Mouse (Mus musculus) adipocyte (in vitro differentiated cells): ENCODE results near the gene Cenpi.
A peak's percentile ranks its signal among the peaks of the same experiment; 100 is the strongest.
"Not testable (repeated sequence)": the region's sequence is repeated elsewhere in the genome, so short reads cannot be mapped to it uniquely, and the experiment has no call there.

Experiments used
- DNase-seq: peaks from one replicate; pipeline ENCODE4 v3.0.0-alpha.2; 2016; ENCODE audit warnings: low spot score

The Cenpi gene

DNA sequence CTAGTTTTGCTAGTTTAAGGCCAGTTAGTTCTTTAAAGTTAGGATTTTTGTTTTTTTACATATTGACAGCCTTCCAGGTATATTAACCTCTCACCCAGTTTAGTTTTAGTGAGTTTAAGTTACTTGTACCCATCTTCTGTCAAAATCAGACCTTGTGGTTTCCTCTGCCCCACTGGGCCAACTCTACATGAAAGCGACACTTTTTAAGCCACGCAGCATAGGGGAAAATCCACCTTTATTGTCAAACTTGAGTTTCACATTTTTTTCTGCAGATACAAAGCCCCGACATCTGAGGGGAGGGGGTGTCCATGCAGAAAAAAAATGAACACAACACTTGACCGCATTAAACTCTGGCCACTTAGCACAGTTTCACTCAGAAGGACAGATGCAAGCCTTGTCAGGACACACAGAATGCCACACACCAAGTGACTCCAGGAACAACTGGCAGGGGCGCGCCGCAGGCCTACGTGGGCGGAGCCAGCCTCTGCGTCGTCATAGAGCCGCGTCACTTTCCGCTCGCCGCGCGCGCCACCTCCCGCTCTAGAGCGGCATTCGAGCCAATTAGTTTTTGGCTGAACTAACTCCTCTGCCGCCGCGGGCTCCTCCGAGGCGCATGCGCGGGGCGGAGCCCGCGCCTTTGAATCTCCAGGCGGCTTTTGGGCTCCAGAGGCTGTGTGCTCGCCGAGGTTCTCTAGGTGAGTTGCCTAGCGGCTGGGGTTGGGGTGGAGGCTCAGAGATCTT lies at the start of gene Cenpi:
Gene Cenpi (plus strand): TSS at position 551 of the 741 bp plus-strand sequence.
- peak; percentile 89 for DNase-seq

DNA sequence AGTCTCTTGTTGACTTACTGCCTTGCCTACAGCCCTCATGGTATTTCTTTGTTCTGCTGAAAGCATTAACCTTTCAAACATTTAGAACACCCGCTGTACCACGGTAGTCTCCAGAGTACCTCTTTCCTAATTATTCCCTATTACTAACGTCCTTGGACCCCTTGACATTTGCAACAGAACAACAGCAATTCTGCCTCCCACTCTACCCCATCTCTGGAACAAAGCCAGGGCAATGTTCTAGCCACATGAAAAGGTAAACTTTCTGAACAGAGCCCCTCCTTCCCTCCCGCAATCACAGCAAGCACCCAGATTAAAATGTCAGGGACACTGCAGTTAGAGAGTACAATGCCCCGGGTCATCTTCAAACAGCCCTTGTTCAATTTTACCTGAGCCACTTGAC lies 46.7 kb upstream of the Cenpi start:
- no peak for DNase-seq

DNA sequence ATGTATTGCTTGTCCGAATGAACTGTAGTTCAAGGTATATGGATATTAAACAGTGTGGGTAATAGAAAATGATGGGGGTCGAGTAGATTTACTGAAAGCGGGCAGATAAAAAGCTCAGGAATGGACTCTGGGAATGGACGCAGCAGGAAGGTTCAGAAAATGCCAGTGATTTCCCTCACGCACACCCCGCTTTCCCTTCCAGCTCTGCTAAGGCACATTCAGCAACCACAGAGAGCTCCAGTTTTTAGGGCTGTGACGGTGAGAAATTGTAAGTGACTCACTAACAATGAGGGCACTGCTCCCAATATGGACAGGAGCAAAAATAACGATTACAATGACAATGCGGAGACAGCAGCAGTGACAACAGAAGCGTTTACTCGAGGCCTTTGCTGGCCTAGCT lies 45.8 kb upstream of the Cenpi start:
- no peak for DNase-seq

DNA sequence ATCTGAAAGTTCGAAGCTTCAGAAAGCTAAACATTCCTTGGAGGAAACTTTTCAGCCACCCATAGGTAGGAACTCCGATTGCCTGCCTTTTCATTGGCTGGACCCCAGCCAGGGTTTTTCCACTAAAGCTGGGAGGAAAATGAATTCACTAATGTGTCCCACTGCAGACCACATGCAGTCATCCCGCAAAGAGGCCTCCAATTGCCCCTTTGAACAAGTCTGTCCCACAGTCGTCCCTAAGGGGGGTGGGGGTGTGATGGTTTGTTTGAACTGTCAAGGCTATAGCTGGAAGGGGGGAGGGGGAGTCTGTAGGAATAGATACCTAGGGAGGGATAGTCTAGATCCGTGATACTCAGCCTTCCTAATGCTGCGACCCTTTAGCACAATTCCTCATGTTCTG lies 32.2 kb upstream of the Cenpi start:
- peak; percentile 31 for DNase-seq

DNA sequence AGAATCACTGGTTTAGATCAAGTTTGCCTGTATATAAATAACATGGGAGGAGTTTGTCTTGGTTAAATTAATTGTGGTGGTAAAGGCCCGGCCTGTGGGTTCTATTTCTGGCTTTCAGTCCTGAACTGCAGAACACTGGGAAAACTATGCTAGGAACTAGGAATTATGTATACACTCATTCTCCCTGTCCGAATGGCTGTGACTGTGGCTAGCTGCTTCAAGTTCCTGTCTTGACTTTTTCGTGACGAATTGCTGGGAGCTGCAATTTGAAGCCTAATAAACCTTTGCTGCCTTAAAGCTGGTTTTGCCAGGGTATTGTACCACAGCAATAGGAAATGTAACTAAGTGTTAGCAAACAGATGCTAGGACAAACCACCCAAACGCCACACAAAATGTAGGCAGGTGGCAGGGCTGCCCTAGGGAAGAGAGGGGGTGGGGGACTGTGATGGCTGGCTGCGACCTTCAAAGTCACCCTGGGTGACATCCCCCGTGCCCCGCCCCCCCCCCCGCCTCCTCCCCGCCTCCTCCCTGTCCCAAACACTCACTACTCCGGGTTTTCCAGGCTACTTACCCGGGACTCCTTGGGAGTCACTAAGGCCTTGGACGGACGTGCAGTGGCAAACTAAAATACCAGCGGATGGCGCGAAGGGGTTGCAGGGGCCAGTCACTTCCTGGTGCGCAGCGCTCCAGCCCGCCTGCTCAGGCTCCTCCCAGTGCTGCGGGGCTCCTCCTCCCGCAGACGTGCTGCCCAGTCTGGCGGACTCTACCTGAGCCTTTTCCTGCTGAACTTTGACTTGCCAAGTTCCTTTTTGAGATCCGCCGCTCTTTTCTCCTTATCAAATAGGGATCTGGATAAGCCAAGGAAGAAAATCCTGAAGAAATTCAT lies 31.4 kb upstream of the Cenpi start, which contains the start of gene Trmt2b:
Gene Trmt2b (minus strand): TSS at position 710 of the 886 bp plus-strand sequence.
- DNase-seq, result peak; percentile 68

DNA sequence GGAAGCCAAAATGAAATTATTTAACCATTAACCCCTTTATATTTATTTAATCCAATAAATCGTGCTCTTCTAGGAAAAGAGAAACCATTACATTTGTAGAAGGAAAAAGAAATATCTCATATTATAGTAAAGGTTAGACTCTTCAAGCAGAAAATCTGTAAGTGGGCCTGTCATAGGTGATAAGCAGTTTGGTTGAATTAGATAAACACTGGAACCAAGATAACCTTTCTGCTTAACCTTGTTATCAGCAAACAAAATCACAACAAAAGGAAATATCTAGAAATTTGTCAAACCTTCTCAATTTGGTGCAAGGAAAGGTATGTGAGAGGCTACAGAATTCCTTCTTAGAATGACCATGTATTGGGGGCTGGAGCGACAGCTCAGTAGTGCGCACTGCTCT lies 27.4 kb upstream of the Cenpi start:
- no peak for DNase-seq

DNA sequence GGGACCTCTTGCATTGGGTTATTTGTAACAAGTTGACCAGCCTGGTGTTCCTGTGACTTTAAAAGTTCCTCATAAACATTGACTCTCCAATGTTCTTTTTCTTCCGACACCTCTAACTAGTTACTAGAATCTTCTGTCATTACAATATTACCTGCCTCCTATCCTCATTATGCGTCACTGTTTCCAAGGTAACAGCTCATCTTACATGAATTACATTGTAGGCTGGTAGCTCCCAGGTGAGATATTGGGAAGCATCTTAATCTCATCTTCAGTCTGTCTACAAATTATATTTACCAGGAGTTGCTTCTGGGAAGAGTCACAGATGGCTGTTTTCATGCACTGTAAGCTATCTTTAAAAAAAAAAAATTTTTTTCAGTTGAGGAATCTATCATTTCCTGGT lies 22.8 kb upstream of the Cenpi start:
- no peak for DNase-seq

DNA sequence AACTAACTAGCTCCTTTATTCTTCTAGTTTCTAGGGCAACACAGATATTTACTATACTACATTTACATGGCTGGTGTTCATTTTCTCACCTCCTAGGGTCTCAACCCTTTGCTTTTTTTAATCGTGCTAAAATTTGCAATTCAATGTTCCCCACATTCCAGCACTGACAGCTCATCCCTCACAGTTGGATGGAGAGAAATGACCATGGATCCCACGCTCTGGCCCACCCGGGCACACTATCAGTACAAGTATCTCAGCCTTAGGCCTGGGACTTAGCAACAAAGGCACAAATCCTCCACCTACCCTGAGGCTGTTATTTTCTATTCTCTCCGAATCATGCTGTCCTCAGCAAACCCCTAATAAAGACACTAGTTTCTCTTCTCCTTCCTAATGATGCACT lies 22.1 kb upstream of the Cenpi start:
- no peak for DNase-seq

DNA sequence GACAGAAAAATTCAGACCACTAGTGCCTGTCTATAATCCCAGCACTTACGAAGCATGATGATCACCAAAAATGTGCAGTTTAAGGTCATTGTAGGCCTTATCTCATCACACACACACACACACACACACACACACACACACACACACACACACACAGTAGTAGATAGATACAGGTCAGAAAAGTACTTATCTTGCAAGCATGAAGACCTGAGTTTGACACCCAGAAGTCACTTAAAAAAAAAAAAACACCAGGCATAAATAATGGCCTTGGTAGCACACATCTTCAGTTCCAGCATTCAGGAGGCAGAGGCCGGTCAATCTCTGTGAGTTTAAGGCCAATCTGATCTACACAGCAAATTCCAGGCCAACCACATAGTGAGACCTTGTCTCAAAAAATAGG lies 20.6 kb upstream of the Cenpi start:
- DNase-seq, result no peak

DNA sequence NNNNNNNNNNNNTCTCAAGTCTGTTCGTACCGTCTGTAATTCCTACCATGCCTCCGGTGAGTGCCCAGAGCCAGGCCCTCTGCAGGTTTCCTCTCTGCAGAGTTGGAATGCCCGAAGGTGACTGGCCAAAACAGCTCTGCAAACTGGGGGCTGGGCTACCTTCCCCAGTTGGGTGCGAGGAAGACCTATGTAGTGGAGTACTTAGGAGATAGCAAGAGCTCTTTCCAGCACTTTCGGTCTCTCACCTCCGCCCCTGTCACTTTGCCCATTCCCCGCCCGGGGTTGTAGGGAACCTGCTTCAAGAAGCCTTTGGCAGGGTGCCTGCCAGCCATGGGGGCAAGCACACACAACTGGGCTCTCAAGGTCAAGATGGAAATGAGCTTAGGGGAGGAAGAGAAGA lies 11.6 kb upstream of the Cenpi start:
- no peak for DNase-seq

DNA sequence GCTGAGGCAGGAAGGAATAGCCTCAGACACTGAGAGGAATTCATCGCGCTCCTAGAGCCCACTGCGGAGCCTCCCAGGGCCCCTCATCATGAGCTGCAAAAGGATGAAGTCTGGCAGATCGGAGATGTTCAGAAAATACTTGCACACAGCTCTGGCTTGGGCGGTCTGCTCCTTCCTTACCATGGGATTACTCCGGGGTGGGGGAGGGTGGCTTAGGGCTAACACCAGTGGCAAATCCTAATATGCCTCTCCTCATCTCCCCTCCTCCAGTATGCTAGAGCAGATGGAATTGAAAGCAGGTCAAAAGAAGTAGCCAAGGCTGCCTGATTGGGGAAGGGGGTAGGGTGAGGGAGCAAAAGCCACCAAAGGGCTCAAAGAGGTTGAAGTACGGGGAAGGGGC lies 11.1 kb upstream of the Cenpi start:
- DNase-seq, result no peak

DNA sequence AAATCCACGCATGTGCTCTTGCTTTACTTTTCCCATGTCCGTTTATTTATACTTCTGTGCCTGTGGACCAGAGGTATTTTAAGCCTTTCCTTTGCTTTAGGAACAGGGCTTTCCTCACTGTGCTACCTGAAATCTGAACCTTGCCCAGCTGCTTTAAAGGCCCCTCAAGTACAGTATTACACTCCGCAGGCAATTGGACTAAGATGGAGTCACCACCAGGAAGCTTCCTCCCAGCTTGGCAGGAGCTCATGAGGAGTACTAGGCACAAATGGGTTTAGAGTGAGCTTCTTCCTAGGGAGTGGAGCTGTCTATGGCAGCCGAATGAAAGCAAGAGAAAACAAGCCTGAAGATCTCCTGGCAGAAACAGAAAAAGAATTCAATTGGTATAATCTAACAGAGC lies 10.7 kb upstream of the Cenpi start:
- no peak for DNase-seq

DNA sequence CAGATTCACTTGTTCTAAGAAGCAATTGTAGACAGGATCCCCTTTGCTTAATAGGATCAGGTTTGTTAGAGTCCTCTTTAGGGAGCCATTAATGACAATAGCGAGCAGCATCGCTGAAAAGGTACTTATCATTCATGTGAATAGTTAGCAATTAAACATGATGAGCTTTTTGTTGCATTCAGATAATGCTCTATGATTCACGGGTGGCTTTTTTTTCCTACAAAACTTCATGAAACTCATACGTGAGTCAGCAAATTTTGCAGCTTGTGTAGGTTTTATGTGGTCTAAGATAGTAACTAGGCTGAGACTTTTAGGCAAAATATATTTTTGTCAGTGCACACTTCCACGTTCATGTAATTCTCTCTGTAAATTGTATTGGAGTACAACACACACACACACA lies 7.7 kb upstream of the Cenpi start:
- no peak for DNase-seq

DNA sequence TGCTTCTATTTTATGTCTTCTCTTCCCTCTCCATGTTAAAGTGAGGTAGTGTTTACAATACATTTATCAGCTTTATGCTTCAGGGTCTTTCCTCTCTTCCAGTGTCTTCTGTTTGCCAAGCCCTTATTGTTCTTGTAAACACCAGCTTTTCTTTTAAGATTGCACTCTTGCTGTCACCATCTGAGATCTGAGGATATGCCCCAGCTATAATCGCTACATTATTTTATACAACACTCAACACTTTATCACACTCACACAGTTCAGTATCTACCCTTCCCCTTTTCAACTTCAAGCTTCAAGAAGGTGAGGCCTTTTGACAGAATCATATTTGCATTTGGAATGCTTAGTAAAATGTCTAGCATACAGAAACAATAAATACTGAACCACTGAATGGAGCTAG lies 4.6 kb upstream of the Cenpi start:
- DNase-seq, result no peak

DNA sequence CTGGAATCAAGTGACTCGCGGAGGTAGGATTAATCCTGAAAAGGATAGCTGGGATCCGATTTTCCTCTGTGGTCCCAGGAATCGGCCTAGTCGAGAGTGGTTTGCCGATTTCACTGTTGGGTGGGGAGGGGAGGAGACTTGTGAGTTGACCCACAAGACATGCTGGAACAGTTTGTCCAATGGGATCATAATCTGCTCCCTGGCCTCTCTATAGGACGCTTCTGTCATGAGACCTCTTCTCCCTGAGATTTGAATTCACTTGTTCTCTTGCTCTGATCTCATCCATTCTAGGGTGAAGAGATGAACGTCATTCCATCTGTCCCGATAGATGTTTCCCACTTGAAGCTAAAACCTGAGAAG lies 371 bp downstream of the Cenpi start:
- no peak for DNase-seq

DNA sequence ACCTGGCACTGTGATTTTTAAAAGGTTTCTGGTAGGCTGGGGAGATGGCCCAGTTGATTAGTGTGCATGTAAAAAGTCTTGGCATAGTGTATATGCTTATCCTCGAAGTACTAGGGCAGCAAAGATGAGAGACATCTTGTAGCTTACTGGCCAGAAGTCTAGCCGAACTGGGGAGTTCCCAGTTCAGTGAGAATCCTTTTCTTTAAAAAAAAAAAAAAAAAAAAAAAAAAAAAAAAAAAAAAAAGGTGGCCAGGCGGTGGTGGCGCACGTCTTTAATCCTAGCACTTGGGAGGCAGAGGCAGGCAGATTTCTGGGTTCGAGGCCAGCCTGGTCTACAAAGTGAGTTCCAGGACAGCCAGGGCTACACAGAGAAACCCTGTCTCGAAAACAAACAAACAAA lies 3.3 kb downstream of the Cenpi start:
- DNase-seq, result not testable (repeated sequence)

DNA sequence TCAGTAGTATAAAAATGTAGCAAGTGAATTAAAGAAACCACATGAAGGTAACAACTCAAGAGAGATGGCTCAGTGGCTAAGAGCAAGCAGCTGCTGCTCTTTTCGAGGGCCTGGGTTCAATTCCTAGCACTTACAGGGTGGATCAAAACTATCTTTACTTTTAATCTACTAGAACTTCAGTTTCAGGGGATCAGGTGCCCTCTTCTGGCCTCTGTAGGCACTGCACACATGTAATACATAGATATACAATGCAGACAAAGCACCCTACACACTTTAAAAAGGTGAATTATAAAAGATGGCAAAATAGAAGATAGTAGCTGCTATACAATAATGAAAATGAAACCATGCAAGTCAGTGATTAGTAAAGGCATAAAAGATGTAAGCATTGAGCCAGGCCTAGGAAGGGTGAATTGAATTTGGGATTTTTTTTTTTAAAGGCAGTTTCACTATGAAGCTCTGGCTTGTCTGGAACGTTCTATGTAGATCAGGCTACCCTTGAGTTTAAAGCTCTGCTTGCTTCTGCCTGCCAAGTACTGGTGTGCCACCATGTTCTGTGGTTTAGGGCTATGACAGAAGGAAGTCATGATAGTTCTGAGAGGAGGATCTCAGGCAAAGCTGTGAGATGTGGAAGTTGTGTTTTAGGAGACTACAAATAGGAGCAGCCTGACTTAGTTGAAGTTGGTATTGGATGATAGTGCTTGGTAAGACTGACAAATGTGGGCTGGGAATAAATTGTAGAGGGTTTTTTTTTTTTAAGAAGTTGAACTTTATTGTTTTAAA lies 11.5 kb downstream of the Cenpi start:
- peak; percentile 5 for DNase-seq

DNA sequence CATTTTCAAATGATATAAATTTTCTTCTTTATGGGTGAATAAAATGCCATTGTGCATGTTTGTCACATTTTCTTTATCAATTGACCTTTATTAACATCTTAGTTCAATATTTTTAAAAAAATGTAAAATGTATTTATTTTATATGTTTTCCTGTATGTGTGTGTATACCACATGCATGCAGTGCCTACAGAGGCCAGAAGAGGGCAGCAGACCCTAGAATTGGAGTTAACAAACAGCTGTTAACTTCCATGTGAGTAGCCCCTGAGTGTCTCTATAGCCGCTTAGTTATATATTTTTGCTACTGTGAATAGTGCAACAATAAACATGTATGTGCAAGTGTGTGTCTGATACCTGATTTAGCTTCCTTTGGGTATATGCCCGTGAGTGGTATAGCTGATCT lies 25.4 kb downstream of the Cenpi start:
- peak; percentile 5 for DNase-seq

DNA sequence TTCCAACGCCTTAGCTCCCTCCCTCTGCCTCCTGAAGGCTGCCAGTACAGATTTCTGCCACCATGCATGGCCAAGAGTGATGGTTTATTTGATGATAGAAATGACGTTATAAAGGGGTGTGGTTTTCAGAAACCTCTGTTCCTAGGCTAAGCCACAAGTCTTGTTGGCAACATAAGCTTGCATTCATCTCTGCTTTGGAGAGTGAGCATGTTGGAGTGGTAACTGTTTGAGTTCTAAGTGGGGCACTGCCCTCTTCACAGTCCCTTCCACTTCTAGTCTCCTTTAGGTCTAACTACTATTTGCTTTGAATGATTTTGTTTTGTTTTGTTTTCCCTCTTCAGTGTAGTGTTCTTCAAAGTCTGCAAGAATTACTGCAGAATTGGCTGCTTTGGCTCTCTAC lies 34.9 kb downstream of the Cenpi start:
- DNase-seq, result no peak

DNA sequence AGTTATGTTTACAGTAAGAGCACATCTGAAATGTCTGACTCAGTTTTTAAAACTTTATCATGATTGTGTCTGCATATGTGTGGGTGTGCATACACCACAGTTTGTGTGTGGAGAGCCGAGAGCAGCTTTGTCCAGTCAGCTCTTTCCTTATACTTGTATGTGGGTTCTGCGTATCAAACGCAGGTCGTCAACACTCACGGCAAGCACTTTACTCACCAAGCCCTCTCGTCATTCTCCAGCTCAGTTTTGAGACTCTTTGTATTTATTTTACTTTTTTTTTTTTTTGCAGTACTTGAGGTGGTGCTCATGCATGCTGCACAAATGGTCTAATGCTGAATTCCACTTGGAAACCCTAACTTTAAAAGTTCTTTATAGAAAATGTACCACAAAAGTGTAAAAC lies 42.3 kb downstream of the Cenpi start:
- no peak for DNase-seq

DNA sequence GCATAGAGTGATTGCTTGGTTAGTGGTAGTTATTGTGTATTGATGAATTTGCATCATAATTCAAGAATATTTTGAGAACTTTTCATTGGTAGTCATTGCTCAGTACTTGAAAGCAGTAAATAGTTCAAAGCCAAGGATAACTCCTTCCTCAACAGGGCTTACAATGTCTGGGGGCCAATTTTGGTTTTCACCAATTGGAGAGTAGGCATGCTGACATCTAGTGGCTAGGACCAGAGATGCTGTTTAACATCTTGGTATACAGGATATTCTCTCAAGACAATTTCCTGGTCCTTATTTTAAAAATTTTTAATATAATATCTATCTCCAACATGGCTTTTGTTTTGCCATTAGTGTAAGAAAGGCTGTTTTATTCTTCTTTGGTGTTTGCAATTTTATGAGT lies 46.0 kb downstream of the Cenpi start:
- DNase-seq, result peak; percentile 15

DNA sequence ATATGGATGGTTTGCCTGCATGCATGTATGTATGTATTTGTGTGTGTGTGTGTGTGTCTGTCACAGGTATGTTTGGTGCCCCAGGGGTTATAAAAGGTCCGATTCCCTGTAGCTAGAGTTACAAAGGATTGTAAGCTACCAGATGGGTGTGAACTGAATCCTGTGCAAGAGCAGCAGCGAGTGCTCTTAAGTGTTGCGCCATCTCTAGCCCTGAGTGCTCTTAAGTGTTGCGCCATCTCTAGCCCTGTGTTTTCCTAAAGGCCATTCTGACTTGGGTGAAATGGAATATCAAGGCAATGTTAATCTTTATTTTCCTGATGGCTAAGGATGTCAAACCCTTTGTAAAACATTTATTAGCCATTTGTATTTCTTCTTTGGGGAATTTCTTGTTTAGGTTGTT lies 51.5 kb downstream of the Cenpi start:
- DNase-seq, result peak; percentile 59

DNA sequence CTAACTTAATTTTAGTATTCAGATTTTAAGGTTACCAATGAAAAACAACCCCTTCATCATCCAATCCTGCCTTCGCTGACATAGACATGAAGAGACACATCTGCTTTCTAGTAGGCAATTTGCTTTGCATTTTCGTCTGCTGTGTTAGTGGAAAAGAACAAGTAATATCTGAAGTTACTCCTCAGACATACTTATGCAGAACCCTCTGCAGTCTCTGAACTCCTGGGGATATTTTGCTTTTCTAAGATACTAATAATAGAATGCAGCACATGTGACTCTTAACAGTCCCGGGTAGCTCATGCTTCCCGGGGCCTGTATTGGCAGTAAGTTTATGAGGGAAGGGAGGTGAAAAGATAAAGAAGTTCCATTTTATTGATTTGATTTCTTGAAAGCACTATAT lies 54.3 kb downstream of the Cenpi start:
- no peak for DNase-seq
